Mouse (Mus musculus) E14TG2a.4 (cell line): ENCODE results near the gene Osbpl3.

Experiments used
- H3K27me3 ChIP-seq: 2 replicates; pipeline ENCODE4 v1.6.1; 2014; ENCODE audit warnings: low read length, control low read depth; ENCODE audit not compliant: insufficient read depth
- H3K36me3 ChIP-seq: 2 replicates; pipeline ENCODE4 v1.6.1; 2014; ENCODE audit warnings: low read length, control low read depth; ENCODE audit not compliant: insufficient read depth
- H3K4me1 ChIP-seq: replicated peaks from 2 replicates; pipeline ENCODE4 v1.6.1; 2014; ENCODE audit warnings: low read depth, low read length, control low read depth
- H3K4me3 ChIP-seq: replicated peaks from 2 replicates; pipeline ENCODE4 v1.5.1; 2014; ENCODE audit warnings: mild to moderate bottlenecking, low read length
- H3K9me3 ChIP-seq: 2 replicates; pipeline ENCODE4 v1.6.1; 2014; ENCODE audit warnings: low read length, control low read depth
- CTCF ChIP-seq: conservative IDR thresholded peaks from 2 replicates; pipeline ENCODE4 v1.5.1; 2014; ENCODE audit warnings: low read length
- NANOG ChIP-seq: IDR thresholded peaks from 2 replicates; pipeline ENCODE4 v1.6.1; 2014; ENCODE audit warnings: borderline replicate concordance, low read length, mixed read lengths
- POU5F1 ChIP-seq: IDR thresholded peaks from 2 replicates; pipeline ENCODE4 v1.6.1; 2014; ENCODE audit warnings: low read length, borderline replicate concordance

Gene Osbpl3

DNA sequence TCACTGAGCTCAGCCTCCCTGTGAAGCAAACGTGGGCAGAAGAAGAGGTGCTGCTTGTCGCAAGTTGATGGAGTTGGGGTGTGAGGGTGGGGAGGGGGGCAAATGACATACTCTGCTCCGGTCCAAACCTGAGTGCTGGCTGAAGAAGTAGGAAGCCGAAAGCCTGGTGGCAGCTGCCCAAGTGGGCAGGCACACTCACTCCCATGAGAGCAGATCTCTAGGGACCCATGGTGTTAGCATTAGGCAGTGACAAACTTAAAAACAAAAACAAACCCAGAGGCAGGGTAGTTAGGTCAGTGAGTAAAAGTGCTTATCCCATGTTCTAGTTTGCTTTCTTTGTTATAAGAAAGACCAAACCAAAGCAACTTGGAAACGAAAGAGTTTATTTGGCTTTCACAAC, 88.2 kb downstream of the Osbpl3 start:
- Histone ChIP-seq H3K4me3 (no peak overlapping the region), H3K4me1 (no peaks in the 10 kb centered on the region), H3K27me3 (no peaks in the 10 kb centered on the region), H3K9me3 (no peaks in the 10 kb centered on the region), H3K36me3 (no peaks in the 10 kb centered on the region)
- TF ChIP-seq CTCF (no peak), NANOG (no peak), POU5F1 (no peak)

DNA sequence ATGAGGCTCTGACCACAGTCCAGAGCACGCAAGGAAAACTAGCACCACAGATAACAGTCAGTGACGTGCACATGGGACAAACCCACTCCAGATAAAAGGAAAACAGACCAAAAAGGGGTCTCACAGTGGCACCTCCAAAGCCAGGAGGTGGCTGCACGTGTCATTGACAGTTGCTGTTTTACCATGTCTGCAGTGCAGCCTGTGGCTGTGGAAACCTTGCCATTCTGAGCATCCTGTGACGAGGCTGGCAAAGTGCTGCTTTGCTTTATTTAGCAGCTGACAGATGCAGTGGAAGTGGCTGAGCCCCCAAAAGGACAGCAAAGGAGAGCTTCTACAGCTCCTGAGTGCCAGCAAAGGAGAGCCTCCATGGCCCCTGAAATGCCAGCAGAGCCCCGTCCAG, 89.3 kb downstream of the Osbpl3 start:
- Histone ChIP-seq H3K4me1 (no peaks in the 10 kb centered on the region), H3K27me3 (no peaks in the 10 kb centered on the region), H3K4me3 (no peak overlapping the region), H3K36me3 (no peaks in the 10 kb centered on the region), H3K9me3 (no peaks in the 10 kb centered on the region)
- TF ChIP-seq NANOG (no peak), POU5F1 (no peak), CTCF (no peak)

DNA sequence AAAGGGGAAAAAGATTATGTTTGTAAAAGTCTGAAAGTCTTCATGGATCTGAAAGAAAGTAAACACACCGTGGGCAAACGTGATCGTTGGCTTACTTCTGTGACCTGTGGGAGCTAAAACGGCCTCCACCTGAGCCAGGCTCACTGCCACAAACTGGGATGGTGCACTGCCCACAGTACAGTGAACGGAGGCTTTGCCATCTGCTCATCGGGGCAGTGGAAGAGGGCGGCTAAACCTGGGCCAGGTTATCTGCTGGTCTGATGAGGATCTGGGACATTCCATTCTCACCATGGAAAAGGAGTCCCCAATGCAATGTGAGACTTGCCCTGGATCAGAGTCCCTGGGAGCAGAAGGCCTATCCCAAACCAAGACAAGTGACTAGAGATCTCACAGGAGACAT, 89.7 kb downstream of the Osbpl3 start:
- Histone ChIP-seq H3K4me1 (no peaks in the 10 kb centered on the region), H3K9me3 (no peaks in the 10 kb centered on the region), H3K4me3 (no peak overlapping the region), H3K27me3 (no peaks in the 10 kb centered on the region), H3K36me3 (no peaks in the 10 kb centered on the region)
- no peak for TF ChIP-seq NANOG
- no peak for TF ChIP-seq CTCF
- TF ChIP-seq POU5F1, result no peak

DNA sequence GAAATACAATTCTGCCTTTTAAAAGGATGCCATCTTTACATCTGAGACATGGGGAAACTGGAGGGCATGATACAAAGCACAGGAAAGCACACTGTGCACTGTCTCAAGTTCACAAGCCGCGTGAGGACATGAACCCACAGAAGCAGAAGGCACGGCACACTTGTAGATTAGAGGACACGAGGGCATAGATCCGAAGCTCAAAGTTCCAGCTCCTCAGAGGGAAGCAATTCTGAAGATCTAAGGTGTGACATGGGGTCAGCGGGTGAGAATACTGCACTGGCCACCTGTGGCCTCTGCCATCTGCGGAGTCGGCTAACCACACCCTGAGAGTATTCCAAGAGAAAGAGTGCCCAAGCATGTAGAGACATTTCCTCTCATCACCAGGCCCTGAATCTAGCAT, 91.6 kb downstream of the Osbpl3 start:
- Histone ChIP-seq H3K4me1 (no peaks in the 10 kb centered on the region), H3K36me3 (no peaks in the 10 kb centered on the region), H3K9me3 (no peaks in the 10 kb centered on the region), H3K4me3 (no peak overlapping the region), H3K27me3 (no peaks in the 10 kb centered on the region)
- TF ChIP-seq CTCF, result no peak
- no peak for TF ChIP-seq NANOG
- TF ChIP-seq POU5F1, result no peak

DNA sequence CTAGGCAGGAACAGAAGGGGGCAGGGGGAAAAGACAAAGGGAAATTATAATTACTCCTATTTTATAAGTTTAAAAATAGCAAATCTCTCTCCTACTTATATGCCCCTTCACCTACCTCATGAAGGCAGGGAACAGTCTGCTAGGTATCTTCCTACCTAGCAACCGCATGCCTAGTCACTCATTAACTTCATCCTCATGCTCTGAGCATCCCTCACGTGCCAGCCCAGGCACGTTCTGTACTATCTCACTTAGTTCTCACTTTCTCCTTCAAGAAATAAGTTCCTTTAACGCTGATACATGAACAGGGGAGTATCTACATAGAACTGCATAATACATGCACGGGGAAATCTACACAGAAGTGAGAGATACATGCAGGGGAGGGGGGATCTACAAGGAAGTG, 92.6 kb downstream of the Osbpl3 start:
- Histone ChIP-seq H3K36me3 (no peaks in the 10 kb centered on the region), H3K9me3 (no peaks in the 10 kb centered on the region), H3K4me1 (no peaks in the 10 kb centered on the region), H3K27me3 (0 out of 2 replicates have a peak, but pooled peaks cover 6% of the 10 kb centered on the region), H3K4me3 (no peak overlapping the region)
- TF ChIP-seq POU5F1 (no peak), NANOG (no peak), CTCF (no peak)

DNA sequence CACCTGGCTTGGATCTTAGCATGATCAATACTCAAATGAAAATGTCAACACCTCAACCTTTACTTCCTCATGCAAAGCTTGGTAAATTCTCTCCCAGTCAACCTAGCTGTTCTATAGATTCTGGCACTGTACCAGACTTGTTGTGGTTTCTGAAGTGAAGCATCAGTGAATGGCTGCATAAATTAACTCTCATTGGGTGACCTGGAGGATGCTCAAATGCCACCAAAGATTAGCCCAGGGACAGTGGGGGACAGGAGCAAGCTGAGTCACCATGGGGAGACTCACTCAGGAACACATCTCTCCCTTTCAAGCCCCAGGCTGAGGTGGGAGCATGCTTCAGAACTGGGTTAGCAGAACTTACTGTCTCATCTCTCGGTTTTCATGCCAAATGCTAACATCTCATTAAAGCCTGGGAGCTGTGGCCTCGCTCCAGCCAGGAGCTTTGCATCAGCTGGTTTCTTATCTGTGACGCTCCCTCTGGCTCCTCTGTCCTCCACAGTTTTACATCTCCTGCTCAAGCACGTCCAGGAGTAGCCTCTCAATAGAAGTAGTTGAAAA, 93.2 kb downstream of the Osbpl3 start:
- peaks cover 7% of the 10 kb centered on the region; the same call in 1 of the 2 replicates for H3K27me3 ChIP-seq
- H3K36me3 ChIP-seq, result no peaks in the 10 kb centered on the region
- TF ChIP-seq NANOG (no peak), POU5F1 (no peak)
- no peak overlapping the region for H3K4me3 ChIP-seq
- peaks cover 5% of the 10 kb centered on the region for H3K4me1 ChIP-seq
- H3K9me3 ChIP-seq, result no peaks in the 10 kb centered on the region

DNA sequence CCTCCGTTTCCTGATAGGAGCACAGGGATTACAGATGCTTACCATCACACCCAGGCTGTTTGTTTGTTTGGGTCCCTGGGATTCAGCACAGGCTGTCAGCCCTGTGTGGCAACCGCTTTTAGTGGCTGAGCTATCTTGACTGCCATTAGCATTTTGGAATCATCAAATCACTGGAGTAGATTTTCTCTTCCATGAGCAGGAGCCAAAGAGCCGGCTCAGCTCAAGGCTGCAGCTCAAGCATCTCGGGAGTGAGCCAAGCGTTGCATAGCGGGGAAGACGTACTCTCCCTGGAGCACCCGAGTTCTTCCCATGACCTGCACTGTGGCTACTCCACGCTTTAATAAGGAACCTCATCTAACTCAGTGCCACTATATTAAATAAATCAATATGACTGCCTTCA, 93.8 kb downstream of the Osbpl3 start:
- Histone ChIP-seq H3K27me3 (peaks cover 9% of the 10 kb centered on the region; the same call in 1 of the 2 replicates), H3K4me1 (peaks cover 6% of the 10 kb centered on the region), H3K4me3 (no peak overlapping the region), H3K9me3 (no peaks in the 10 kb centered on the region), H3K36me3 (no peaks in the 10 kb centered on the region)
- TF ChIP-seq CTCF (no peak), POU5F1 (no peak), NANOG (no peak)

DNA sequence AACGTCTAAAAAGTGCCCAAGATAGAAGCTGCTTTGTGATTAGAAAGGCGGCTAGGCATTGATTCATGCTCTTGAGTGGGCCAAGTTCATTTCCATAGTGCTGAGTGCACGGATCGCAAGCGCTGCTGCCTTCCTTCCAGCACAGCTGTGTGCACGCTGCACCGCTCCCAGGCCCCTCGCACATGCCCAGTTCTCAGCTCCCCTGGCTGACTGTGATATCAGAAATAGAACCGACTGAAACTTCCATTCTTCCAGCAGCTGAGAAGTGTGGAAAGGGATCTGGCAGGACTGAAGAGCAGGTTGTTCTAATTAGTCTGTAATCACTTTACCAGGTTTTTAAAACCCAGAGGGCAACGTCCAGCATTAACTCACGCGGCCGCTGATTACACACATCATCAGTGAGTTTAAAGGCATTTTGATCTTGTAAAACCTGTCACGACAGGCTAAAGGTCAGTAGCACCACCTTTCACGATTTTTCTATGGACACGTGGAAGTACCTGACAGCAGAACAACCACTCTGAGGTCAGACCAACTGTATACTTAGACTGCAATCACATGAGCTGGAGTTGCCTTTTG, 97.8 kb downstream of the Osbpl3 start:
- TF ChIP-seq NANOG (no peak), POU5F1 (no peak), CTCF (no peak)
- no peaks in the 10 kb centered on the region for H3K9me3 ChIP-seq
- H3K4me3 ChIP-seq, result no peak overlapping the region
- H3K36me3 ChIP-seq, result no peaks in the 10 kb centered on the region
- H3K27me3 ChIP-seq, result peaks cover 9% of the 10 kb centered on the region; the same call in 1 of the 2 replicates
- peaks cover 10% of the 10 kb centered on the region for H3K4me1 ChIP-seq
